Mouse (Mus musculus) heart, embryonic 15.5 days (tissue): ENCODE data around the gene Cdc73. TPM values are rescaled to one million over a fixed set of nuclear protein-coding genes. Genes with fewer than 3 reads are reported as not detected.

Experiments
- polyA plus RNA-seq: library from polyadenylated mRNA; unstranded; fragments of >200 nt; fragmentation: Nextera tagmentation; extraction: Ambion mirVana; gene quantifications from 2 replicates; pipeline ENCODE4 v1.2.1, GENCODE M21; 2015

Cdc73 gene
- polyA plus RNA-seq, 1 experiment from 2014 or later = 17.6 TPM

Other genes starting within 250 kb of the Cdc73 start
- 0.18 TPM in 2 replicates for gene B3galt2, start 62.2 kb downstream of the Cdc73 start, polyA plus RNA-seq
- 78.9 and 103 TPM in 2 replicates for gene Glrx2, start 13.4 kb upstream of the Cdc73 start, polyA plus RNA-seq
- gene Trove2, start 74.2 kb upstream of the Cdc73 start, polyA plus RNA-seq = 11.9 and 12.7 TPM in 2 replicates
- 60.1 and 67.7 TPM in 2 replicates for gene Uchl5, start 74.4 kb upstream of the Cdc73 start, polyA plus RNA-seq